Mouse (Mus musculus) frontal cortex, postnatal 10 days (tissue): Measurements from ENCODE around the gene Krt71.
A peak's percentile ranks its signal among the peaks of the same experiment; 100 is the strongest.
"Not testable (repeated sequence)": the region's sequence is repeated elsewhere in the genome, so short reads cannot be mapped to it uniquely, and the experiment has no call there.

Experiments
- DNase-seq, 2 experiments: peaks; one replicate each; pipeline ENCODE4 v3.0.0; 2022; ENCODE audit warnings: low spot score in 2 of 2, mixed read lengths in 1 of 2

The Krt71 gene

DNA sequence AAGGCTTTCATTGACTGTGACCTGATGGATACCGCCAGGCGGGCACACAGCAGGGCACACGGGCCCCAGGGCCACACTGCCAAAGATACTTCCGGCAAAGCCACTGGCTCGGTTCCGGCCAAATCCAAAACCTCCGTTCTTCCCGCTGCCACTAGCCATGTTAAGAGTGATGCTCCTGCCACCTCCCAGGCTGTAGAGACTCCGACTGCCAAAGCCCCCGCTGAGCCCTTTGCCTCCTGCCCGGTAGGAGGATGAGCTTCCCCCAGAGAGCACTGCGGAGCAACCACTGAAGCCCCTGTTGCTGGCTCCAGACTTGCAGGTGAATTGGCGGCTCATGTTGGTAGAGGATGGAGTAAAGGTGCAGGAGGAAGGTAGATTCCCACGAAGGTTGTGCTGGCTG is at the start of gene Krt71:
Gene Krt71, minus strand, starts transcription at position 399 of the 400 bp plus-strand sequence.
- no peak for DNase-seq

DNA sequence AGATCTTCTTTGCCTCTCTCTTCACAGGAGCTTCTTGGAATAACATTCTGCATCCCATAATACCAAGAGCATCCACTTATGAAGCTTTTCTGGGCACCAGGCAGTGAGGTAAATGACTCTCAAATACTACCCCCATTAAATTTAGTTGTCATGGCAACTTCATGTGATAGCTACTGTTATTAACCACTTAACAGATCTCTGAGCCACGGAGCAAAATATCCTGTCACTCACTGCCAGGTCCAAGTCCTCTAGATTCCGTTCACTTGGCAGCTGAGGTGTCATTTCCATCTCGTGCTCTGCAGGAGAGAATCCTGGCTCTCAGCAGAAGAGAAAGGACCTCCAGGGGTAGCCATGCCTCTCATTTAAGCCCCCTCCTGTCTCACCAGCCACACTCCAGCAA is 48.0 kb upstream of the Krt71 start:
- DNase-seq = no peak

DNA sequence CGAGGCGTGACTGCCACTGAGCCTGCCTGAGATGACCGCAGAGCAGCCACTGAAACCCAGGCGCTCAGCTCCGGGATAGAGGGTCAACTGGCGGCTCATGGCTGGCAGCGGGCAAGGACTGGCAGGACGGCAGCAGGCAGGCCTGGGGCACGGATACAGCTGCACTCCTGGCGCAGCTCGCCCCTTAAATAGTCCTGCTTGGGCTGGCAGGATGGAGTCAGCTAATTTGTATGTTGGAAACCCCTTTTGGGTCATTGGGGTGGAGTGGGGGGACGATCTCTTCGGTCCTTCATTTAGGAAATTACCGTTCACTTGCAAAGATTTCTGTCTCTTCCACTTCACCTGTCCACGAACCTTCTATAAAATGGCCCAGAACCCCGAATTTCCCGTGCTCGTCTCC is 43.5 kb upstream of the Krt71 start, which contains the start of gene Krt72:
Gene Krt72, minus strand, starts transcription at position 101 of the 400 bp plus-strand sequence.
- no peak for DNase-seq

DNA sequence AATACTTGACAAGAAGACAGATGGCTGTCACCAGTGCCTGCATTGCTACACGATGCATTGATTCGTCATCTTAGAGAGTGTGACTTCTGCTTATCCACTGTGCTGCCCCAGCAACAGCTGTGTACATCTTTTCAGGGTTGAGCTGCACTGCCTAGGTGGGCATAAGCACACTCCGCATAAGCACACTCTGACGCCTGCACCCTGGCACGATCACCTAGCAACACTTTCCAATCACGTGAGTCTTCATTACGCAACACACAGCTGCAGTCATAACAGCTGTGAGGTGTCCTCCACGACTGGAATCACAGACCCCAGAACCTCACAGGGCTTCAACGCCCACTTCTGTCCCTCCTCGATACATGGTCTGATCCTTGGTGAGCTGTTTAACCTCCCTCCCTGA is 30.5 kb upstream of the Krt71 start:
- DNase-seq = no peak

DNA sequence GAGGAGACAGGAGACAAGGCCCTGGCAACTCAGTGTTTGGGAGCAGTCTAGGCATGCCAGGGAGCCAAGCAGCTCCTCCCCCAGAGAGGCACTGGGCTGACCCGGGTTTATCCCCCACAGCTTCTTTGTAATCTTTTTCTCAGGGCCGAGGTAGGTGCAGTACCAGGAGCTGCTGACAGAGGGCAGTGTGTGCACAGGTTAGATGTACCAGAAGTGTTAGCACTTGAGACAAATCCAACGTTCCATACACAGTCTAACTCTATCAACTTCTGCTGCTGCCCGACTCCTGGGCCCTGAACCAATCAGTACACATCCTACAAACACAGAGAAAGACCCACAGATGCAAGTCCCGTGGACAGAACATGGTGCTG is 29.8 kb upstream of the Krt71 start:
- peak; percentile 70 to 88 for DNase-seq

DNA sequence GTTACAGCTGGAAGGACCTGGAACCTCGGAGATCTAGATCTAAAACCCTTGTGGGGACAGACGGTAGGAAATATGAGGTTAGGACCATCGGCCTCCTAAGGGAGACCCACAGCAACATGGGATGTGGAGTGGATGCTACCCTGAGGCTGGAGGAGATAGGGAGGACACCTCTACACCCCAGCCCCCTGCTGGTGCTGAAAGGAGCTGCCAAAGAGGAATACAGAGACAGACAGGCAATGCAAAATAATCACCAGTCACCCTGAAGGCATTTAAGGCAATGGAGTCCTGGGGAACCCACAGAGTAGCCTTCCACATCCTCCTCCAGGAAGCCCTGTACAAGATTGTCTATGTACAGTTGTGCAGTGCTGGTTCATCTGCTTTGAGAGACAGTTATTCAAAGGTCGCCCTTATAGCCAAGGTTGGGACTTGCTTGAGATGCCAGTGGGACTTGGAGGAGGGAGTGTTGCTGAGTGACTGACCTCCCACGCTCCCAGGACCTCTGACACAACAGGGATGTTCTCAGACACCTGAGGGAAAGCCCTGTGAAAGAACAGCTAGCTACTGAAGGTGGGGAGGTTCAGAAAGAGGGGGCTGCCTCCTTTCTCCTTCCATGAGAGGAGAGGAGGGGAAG is 29.3 kb upstream of the Krt71 start:
- DNase-seq = peak; percentile 17 to 28

DNA sequence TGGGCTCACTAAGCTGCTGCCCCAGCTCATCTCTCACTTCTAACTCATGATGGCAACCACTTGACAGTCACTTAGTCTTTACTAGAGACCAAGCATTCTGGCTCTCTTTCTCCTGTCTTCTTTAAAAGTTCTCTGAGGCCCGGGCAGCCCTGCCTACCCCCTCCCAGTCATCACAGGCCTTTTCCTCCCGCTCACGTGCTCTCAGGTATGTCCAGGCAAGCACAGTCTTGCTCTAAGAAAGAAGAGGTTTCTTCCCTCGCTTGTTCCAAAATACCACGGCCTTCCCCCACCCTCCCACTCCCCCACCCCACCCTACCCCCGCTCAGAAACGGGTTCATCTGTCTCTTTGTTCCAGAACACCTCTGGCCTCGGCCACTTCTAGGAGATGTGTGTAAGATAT is 27.3 kb upstream of the Krt71 start:
- no peak for DNase-seq

DNA sequence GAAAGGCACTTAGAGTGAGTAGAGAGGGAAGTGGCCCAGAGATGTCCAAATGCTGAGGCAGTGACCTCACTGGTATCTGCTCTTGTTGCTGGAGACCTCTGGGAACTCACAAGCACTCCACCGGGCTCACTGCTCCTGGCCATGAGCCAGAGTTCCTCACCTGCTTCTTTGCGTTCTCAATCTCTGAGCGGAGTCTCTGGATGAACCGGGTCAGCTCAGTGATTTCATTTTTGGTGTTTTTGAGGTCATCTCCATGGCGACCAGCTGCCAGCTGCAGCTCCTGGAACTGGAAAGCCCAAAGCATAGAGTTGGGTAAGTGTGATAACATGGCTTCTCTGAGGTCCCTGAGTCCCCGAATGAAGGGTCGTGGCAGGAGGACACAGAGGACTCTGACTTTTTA is 5.1 kb downstream of the Krt71 start:
- DNase-seq = no peak

DNA sequence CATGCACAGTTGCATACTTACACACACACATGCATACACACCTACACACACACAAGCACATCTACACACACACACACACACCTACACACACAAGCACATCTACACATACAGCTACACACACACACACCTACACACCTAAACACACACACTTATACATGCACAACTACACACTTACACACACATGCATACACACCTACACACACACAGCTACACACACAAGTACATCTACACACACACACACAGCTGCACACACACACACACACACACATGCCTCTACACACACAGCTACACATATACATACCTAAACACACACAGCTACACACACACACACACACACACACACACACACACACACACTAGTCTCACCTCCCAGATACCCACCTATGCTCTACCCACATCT is 12.3 kb downstream of the Krt71 start:
- no peak for DNase-seq

DNA sequence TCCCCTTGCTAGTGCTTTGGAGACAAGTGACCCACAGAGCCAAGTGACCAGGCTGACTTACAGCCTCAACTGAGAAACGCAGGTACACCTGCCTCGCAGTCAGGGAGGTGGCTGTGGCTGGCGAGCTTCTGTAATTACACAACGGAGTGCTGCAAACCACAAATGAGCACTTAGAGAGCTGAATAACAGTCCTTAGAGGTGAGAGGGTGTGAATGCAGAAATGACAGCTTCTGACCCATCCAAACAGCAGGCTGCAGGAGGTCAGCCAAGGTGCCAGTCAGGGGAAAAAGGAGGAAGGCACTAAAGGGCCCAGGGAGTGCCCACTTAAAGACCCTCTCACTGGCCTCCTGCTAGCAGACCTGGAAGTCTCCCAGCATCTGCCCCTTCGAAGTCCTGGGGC is 18.2 kb downstream of the Krt71 start:
- DNase-seq = no peak

DNA sequence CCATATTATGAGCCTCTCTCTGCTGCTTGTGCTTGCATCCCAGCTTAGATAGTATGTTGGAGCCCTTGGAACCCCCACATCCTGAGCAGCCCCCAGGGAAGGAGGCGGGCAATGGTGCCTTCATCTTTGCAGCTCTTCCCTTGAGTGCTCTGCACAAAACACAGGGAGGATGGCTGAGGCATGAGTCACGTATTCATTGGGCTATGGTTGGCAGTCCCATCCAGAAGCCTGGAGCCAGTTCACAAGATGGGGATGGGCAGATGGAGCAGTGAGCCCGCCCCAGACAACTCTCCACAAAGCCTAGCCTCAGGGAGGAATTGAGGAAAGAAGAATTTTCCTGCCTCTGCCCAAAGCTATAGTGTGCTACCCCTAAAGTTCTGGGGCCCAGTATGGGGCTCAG is 27.1 kb downstream of the Krt71 start:
- DNase-seq = no peak

DNA sequence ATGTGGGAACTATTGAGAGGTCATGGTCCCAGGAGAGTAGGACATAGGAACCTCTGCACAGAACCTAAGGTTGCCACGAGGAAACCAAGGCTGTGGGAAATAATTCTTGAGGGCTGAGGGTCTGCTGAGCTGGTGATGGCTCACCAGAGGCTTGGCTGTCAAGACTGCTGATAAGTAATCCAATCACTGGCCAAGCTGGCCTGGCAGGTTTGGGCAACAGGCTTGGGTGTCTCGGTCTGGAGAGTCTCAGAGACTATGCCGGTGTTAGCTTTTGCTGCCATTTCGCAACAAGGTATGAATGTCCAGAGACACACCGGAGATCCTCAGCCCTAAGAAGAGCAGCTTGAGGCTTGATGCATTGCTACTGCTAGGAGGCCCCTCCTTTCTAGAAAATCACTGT is 28.6 kb downstream of the Krt71 start:
- no peak for DNase-seq

DNA sequence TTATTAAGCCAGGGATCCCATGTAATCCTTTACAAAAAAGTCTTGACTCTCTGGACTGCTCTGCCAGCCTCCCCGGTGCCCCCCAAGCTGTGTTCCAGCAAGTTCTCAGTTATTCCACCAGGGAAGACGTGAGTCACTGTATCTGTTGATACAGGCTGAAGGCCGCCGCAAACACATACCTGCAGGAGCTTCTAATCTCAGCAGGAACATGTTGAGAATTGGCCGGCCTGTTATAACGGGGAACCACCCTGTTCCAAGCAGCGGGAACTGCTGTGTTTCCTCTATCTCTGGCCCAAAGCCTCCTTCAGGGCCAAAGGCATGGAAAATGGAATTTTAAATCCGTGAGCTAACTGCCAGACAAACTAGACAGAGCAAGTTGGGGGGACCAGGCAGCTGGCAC is 29.2 kb downstream of the Krt71 start:
- no peak for DNase-seq

DNA sequence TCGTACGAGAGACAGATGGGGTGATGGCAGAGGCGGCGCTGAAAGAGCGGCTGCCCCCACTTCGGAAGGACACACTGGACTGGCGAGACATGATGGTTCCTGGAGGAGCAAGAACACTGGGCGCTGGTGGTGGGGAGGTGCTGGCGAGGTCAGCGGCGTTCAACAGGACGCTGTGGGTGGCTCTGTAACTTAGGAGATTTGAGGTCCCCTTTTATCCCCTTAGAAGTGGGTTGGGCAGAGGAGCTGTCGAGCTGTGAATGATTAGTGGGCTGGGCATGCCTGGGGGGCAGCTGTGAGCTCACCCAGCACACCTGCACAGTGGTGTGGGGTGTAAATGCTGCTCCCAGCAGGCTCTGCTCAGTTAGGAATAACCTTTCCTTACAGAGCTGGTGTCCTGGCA is 30.2 kb downstream of the Krt71 start, which contains the start of gene Krt5:
Gene Krt5, minus strand, starts transcription at position 179 of the 400 bp plus-strand sequence.
- DNase-seq = no peak

DNA sequence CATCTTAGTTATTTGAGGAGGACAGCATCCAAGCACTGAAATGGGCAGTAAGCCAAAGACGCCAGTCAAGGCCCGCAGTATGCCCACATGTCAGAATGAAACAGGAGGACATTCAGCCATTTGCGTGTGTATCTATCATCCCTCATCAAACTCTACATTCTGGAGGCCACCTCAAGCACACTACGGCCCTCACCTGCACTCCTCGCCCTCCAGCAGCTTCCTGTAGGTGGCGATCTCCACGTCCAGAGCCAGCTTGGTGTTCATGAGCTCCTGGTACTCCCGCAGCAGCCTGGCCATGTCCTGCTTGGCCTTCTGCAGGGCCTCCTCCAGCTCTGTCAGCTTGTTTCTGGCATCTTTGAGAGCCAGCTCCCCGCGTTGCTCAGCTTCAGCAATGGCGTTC is 34.2 kb downstream of the Krt71 start:
- no peak for DNase-seq

DNA sequence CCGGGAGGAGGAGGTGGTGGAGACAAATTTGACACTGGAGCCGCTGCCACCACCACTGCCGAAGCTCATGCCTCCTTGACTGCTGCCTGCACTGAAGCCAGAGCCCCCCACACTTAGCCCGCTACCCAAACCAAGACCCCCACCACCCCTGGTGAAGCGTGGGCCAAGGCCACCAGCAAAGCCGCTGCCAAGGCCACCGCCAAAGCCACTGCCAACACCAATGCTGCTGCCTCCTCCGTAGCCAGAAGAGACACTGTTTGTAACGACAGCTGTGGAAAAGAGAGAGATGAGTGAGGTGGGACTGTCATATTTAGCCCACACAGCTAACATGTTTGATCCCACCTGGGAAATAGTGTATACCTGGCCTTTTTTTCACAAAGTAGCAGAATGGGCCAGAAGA is 35.5 kb downstream of the Krt71 start:
- no peak for DNase-seq

DNA sequence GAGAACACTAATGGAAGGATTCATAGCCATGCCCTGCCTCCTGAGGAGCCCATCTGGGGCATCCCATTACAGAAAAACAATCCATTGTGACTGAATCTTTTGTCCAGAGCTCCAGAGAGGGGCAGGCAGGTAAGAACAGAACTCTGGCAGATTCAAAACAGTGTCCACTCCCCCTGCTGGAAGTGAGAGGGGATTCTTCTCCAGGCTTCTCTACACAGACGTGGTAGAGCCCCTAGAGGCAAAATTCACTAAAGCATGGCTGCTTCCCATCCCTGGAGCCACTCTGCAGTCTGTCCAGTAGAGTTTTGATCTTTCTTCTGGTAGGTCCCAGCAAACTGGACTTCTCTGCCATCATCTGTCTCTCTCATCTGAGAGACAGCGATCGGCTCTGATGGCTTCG is 38.8 kb downstream of the Krt71 start:
- DNase-seq = no peak

DNA sequence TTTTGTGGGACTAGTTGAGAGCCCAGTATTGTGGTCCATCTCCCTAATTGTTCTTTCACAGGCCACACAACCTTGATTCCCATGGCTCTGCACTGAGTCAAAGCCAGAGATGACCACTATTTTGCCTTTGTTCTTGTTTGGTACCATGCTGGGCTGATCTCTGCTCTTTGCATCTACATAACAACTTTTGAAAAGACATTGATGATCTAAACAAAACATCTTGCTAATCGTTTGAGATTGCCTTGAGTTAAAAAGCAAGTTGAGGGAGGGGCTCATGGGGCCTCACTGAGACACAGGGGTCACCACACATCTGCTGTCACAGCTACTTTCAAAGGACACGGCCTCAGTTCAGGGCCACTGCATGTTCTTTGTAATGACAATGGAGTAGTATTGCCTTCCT is 40.5 kb downstream of the Krt71 start:
- DNase-seq = no peak

DNA sequence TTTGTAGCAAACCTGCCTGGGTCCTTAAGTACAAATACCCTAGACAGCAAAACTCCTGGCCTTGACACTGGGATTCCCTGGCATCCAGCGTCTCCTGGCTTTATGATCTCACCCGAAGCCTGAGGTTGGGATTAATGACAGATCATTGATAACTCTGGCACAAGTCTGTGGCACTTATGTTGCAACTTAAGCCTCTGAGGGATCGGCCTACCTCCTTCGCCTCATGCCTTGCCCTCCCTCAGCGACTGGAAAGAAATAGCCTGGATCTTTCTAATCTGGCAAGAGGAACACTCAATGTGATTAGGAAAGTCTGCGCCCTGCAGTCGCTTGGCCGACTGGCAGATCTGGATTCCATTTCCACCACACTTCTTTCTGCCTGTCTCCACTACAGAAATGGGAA is 43.0 kb downstream of the Krt71 start:
- no peak for DNase-seq

DNA sequence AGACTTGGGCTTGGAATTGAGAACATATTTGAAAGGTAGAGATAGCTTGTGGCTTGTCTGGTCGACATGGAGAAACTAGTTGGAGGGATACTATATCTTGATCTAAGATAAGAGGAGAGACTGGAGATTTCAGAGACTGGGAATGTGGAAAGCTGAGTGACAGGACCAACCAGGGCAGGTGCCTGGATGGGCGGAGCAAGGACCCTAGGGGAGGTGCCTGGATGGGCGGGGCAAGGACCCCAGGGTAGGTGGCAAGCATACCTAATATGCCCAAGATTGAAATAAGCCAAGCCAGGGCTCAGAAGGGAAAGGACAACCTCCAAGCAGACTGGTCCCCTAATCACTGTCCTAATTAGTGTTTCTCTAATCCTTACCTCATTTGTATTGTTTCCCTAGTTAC is 43.7 kb downstream of the Krt71 start:
- no peak for DNase-seq

DNA sequence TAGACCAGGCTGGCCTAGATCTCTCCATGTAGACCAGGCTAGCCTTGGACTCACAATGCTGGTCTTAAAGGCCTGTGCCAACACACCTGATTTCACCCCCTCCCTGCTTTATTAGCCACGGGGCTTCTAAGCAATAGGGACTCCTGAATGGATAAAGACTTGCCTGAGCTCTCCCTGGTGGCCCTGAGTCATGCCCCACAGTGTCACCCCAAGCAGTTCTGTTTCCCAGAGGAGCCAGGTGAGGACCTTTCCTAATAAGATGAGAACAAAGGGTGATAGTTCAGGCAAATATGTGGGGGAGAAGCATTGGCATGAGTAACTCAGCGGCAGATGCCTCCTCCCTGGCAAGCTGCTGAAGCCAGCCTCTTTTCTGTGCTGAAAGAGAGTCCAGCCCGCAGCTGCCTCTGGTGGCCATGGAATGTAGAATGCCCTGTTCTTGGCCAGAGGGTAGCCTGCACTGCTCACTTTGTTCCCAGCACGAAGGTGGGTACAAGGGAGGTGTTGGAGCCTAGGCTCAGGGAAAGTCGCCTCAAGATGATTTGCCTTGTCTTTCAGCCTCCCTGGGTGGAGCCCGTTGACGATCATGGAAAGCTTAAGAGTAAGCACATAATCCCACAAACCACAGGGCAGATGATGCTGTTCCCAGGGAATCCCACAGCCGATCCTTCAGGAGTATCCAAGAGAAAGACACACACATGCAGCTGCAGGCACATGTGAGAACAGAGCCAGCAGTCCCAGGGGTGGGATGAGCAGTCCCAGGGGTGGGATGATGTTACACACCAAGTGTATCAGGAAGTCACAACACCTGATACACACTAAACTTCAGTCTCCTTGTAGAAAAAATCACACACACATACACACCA is 45.4 kb downstream of the Krt71 start:
- no peak for DNase-seq

DNA sequence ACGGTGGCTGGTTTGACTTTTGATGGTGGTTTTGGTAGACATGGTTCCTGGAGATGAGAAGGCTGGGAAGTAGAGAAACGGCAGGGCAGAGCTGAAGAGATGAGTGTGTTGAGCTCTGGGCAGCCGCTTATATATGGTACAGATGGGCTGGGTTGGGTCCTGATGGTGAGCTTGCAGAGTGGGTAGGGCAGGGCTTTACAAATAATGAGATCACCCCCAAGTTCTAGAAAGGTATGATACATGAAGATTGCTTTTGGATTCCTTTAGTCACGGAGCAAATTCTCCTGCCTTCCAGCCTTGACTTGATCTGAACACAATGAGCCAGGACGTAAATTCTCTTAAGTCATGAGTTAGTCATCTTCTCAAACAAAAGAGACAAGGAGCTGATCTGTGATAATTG is 48.7 kb downstream of the Krt71 start, which contains the start of gene Krt6a:
Gene Krt6a, minus strand, starts transcription at position 101 of the 400 bp plus-strand sequence.
- no peak for DNase-seq

DNA sequence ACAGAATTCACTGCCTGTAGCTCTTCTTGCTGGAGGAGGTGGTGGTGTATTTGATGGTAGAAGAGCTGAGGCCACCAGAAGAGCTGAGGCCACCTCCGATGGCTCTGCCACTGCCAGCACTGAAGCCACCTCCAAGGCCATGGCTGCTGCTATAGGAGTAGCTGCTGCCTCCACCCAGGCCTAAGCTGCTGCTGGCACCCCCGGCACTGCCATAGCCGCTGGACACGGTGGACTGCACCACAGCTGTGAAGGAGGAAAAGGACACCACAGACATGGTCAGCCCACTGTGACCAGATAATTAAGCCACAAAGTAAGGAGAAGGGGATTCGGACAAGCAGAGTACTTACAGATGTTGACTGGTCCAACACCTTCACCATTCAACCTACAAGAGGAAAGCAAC is 52.4 kb downstream of the Krt71 start:
- DNase-seq = not testable (repeated sequence)
